ENCODE assay signal across 12 mouse cellular contexts in the genomic region with DNA sequence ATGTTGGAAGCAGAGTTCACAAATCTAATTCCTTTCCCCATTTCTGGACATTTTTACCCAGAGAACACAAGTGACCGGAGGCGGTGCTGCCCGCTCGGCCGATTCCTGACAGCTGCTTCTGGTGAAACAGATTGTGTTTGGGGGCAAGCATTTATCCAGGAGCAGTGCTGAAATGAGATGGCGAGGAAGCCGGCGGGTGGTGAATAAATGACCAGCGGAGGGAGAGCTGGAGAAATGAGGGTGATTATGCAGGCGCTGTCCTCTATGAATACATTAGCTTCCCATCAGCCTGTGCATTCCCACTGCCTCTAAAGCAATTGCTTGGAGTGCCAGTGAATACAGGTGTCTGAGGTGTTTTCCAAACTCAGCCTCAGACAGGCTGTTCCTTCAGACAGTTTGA.
DNase-seq lines count a peak whose midpoint lies in the region; ATAC-seq and TF ChIP-seq lines count a peak whose summit lies in the region.
"Had no signal": no experiment of that assay in that cellular context is flagged by ENCODE, and none has a peak within 500 bp of the region (broad histone marks: within the 10 kb centered on the region; RNA-seq: fewer than 3 reads in every experiment).

No protein-coding gene starts in this region.

- no peak overlapping the region for H3K27ac ChIP-seq in heart, embryonic 11.5 days (ENCODE audit: low read depth, low read length)
- peak overlapping the region; percentile 51; the same call in 1 of the 2 replicates for H3K27ac ChIP-seq in forebrain, embryonic 13.5 days
- no peak overlapping the region for H3K27ac ChIP-seq in stomach, postnatal 0 days (replicated peaks)
- H3K27ac ChIP-seq: limb, embryonic 12.5 days; stomach, embryonic 15.5 days had no signal

- H3K4me3 ChIP-seq in heart, embryonic 11.5 days (ENCODE audit: low read depth, low read length), result no peak overlapping the region
- no peak overlapping the region for H3K4me3 ChIP-seq in forebrain, embryonic 13.5 days
- H3K4me3 ChIP-seq in stomach, postnatal 0 days (ENCODE audit: low read depth, low read length), result no peak overlapping the region
- H3K4me3 ChIP-seq: limb, embryonic 12.5 days; megakaryocyte, embryonic 14.5 days; stomach, embryonic 15.5 days had no signal

- intact Hi-C loops in gastrocnemius, postnatal 36 days (cut with DNase I), result no loop called here

- H3K9ac ChIP-seq in heart, embryonic 11.5 days (ENCODE audit: low read depth, low read length), result no peak overlapping the region
- H3K9ac ChIP-seq in forebrain, embryonic 13.5 days, result no peak overlapping the region
- no peak overlapping the region for H3K9ac ChIP-seq in stomach, postnatal 0 days (ENCODE audit: low read length)
- H3K9ac ChIP-seq: limb, embryonic 12.5 days; stomach, embryonic 15.5 days had no signal

- no peaks in the 10 kb centered on the region for H3K4me1 ChIP-seq in heart, embryonic 11.5 days (ENCODE audit: control insufficient read depth, insufficient read depth, low read length)
- peaks cover 29% of the 10 kb centered on the region for H3K4me1 ChIP-seq in forebrain, embryonic 13.5 days
- no peaks in the 10 kb centered on the region for H3K4me1 ChIP-seq in stomach, postnatal 0 days (replicated peaks; ENCODE audit: control insufficient read depth, insufficient read depth)
- H3K4me1 ChIP-seq: limb, embryonic 12.5 days; megakaryocyte, embryonic 14.5 days had no signal

- 78% methylated on average over 10 of the region's 10 CpGs for WGBS in heart, embryonic 11.5 days (ENCODE audit: insufficient replicate concordance)
- WGBS in forebrain, embryonic 13.5 days, result 19% methylated on average over 10 of the region's 10 CpGs
- WGBS in stomach, postnatal 0 days, result 73% methylated on average over 10 of the region's 10 CpGs

- DNase-seq in heart, adult 11 months, result peak; percentile 52
- DNase-seq in left cerebral cortex, adult 18-20 months (ENCODE audit: low spot score in 2 of 2), result peak; percentile 54 to 71
- DNase-seq in retina, adult 2 months (ENCODE audit: low read depth, low spot score), result peak; percentile 3
- no peak for DNase-seq in lung, adult 18-20 months
- no peak for DNase-seq in gastrocnemius, postnatal 36 days
- no peak for DNase-seq in stomach, postnatal 0 days (ENCODE audit: low spot score)

- no peaks in the 10 kb centered on the region for H3K36me3 ChIP-seq in heart, embryonic 11.5 days (ENCODE audit: control insufficient read depth, insufficient read depth, low read length)
- H3K36me3 ChIP-seq in forebrain, embryonic 13.5 days (ENCODE audit: poor library complexity, severe bottlenecking), result no peaks in the 10 kb centered on the region
- H3K36me3 ChIP-seq in stomach, postnatal 0 days (ENCODE audit: control insufficient read depth, insufficient read depth, low read length), result no peaks in the 10 kb centered on the region; the same call in 1 of the 2 replicates
- H3K36me3 ChIP-seq: limb, embryonic 12.5 days; stomach, embryonic 15.5 days had no signal

- ATAC-seq in heart, embryonic 11.5 days (replicated peaks; ENCODE audit: insufficient number of reproducible peaks, low FRiP score, low TSS enrichment), result no peak
- ATAC-seq in forebrain, embryonic 13.5 days, result peak; percentile 85
- no peak for ATAC-seq in stomach, postnatal 0 days (ENCODE audit: low FRiP score, low TSS enrichment)
- ATAC-seq: activated CD4-positive, CD25-positive, alpha-beta regulatory T cell, adult 4 months had no signal

- no peaks in the 10 kb centered on the region for H3K27me3 ChIP-seq in heart, embryonic 11.5 days (ENCODE audit: control insufficient read depth, insufficient read depth, low read length)
- H3K27me3 ChIP-seq in forebrain, embryonic 13.5 days, result no peaks in the 10 kb centered on the region
- no peaks in the 10 kb centered on the region for H3K27me3 ChIP-seq in stomach, postnatal 0 days (ENCODE audit: control insufficient read depth, insufficient read depth, low read length)
- H3K27me3 ChIP-seq: limb, embryonic 12.5 days; stomach, embryonic 15.5 days had no signal

- TF ChIP-seq CTCF in stomach, postnatal 0 days (IDR thresholded peaks at IDR 0.05; ENCODE audit: low read depth), result no peak

- TF ChIP-seq EP300 in stomach, postnatal 0 days (optimal IDR thresholded peaks at IDR 0.05), result no peak

- no peak overlapping the region for H3K4me2 ChIP-seq in heart, embryonic 11.5 days
- peak overlapping the region; percentile 36 for H3K4me2 ChIP-seq in forebrain, embryonic 13.5 days
- H3K4me2 ChIP-seq in stomach, postnatal 0 days (replicated peaks; ENCODE audit: low read depth), result no peak overlapping the region
- H3K4me2 ChIP-seq: limb, embryonic 12.5 days; stomach, embryonic 15.5 days had no signal

- no peaks in the 10 kb centered on the region for H3K9me3 ChIP-seq in heart, embryonic 11.5 days (replicated peaks; ENCODE audit: control insufficient read depth, low read length)
- H3K9me3 ChIP-seq in forebrain, embryonic 13.5 days (replicated peaks), result no peaks in the 10 kb centered on the region
- no peaks in the 10 kb centered on the region for H3K9me3 ChIP-seq in stomach, postnatal 0 days (ENCODE audit: control insufficient read depth, low read length)
- H3K9me3 ChIP-seq: limb, embryonic 12.5 days; megakaryocyte, embryonic 14.5 days; stomach, embryonic 15.5 days had no signal

Comparison
In these comparisons a context has a peak if more than half of its experiments do, and no peak if none do; other contexts are left out.
1. DNase-seq: peak in heart, adult 11 months (single experiment), left cerebral cortex, adult 18-20 months (2 of 2) and retina, adult 2 months (single experiment); none in lung, adult 18-20 months (0 of 2), gastrocnemius, postnatal 36 days (0 of 2) and stomach, postnatal 0 days (single experiment).